Comparison of ENCODE assay signal across 35 mouse cellular contexts in the genomic region with DNA sequence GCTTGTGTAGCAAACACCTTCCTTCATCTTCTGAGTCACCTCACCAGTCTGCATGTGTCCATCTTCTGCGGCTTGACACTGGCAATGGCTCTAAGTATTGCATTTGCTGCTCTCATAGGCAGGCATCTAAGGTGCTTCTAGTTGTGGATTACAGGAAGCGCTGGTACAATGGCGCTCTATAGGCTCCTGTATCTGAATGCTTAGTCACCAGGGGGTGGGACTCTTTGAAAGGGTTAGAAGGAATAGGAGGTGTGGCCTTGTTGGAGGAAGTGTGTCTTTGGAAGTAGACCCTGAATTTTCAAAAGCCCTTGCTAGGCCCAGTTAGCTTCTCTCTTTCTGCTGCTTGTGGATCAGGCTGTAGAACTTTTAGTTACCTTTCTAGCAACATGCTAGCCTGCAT. TPM values are rescaled to one million over a fixed set of nuclear protein-coding genes. Genes with fewer than 3 reads are reported as not detected.
A peak's percentile ranks its signal among the peaks of the same experiment; 100 is the strongest.
DNase-seq lines count a peak whose midpoint lies in the region; ATAC-seq and TF ChIP-seq lines count a peak whose summit lies in the region.
"Had no signal": no experiment of that assay in that cellular context is flagged by ENCODE, and none has a peak within 500 bp of the region (broad histone marks: within the 10 kb centered on the region; RNA-seq: fewer than 3 reads in every experiment).

No protein-coding gene starts in this region.

- no peak overlapping the region for H3K4me2 ChIP-seq in forebrain, embryonic 11.5 days (ENCODE audit: low read depth, low read length, severe bottlenecking)
- H3K4me2 ChIP-seq: embryonic facial prominence, embryonic 13.5 days; heart, embryonic 13.5 days; liver, embryonic 12.5 days had no signal

- 63% methylated on average over 3 of the region's 3 CpGs for WGBS in forebrain, embryonic 11.5 days

- TF ChIP-seq EP300 in MEL (IDR thresholded peaks at IDR 0.05; ENCODE audit: low read depth in 1 of 2, low read length in 2 of 2): no peak

- TF ChIP-seq POLR2A in MEL (IDR thresholded peaks at IDR 0.05; ENCODE audit: control insufficient read depth in 1 of 2, insufficient read depth in 1 of 2, low read depth in 1 of 2, low read length in 2 of 2, poor library complexity in 1 of 2): peak in 1 of 2 experiments; percentile 34; a peak in 1 of 4 replicates

- no peak overlapping the region for H3K4me3 ChIP-seq in MEL (ENCODE audit: control insufficient read depth in 1 of 2, insufficient read depth in 1 of 2, low read depth in 2 of 2, low read length in 2 of 2)
- no peak overlapping the region for H3K4me3 ChIP-seq in forebrain, embryonic 11.5 days (ENCODE audit: low read depth, low read length)
- H3K4me3 ChIP-seq: embryonic facial prominence, embryonic 13.5 days; forebrain, embryonic 10.5 days; gastrocnemius, adult 2 months; heart, embryonic 13.5 days; liver, embryonic 12.5 days had no signal

- H3K9me3 ChIP-seq in MEL (replicated peaks; ENCODE audit: insufficient read depth, low read length): no peaks in the 10 kb centered on the region
- H3K9me3 ChIP-seq in forebrain, embryonic 11.5 days (ENCODE audit: control insufficient read depth, low read length): no peaks in the 10 kb centered on the region
- H3K9me3 ChIP-seq: embryonic facial prominence, embryonic 13.5 days; forebrain, embryonic 10.5 days; heart, embryonic 13.5 days; liver, embryonic 12.5 days had no signal

- H3K4me1 ChIP-seq in MEL (ENCODE audit: control insufficient read depth in 1 of 2, insufficient read depth in 2 of 2, low read length in 2 of 2): peaks cover 0 to 8% of the 10 kb centered on the region in 2 experiments; a peak in 2 of 4 replicates
- H3K4me1 ChIP-seq in forebrain, embryonic 11.5 days (replicated peaks; ENCODE audit: control insufficient read depth, insufficient read depth, low read length): no peaks in the 10 kb centered on the region
- H3K4me1 ChIP-seq: embryonic facial prominence, embryonic 13.5 days; heart, embryonic 13.5 days; liver, embryonic 12.5 days had no signal

- H3K9ac ChIP-seq in MEL (ENCODE audit: control insufficient read depth, low read depth, low read length, poor library complexity, severe bottlenecking): no peak overlapping the region
- no peak overlapping the region for H3K9ac ChIP-seq in forebrain, embryonic 11.5 days (ENCODE audit: low read length)
- H3K9ac ChIP-seq: embryonic facial prominence, embryonic 13.5 days; heart, embryonic 13.5 days; liver, embryonic 12.5 days; liver, postnatal 0 days had no signal

- peaks cover 0 to 2% of the 10 kb centered on the region in 2 experiments; a peak in 1 of 4 replicates for H3K36me3 ChIP-seq in MEL (ENCODE audit: control insufficient read depth in 1 of 2, insufficient read depth in 2 of 2, low read length in 2 of 2)
- no peaks in the 10 kb centered on the region for H3K36me3 ChIP-seq in forebrain, embryonic 11.5 days (ENCODE audit: control insufficient read depth, insufficient read depth, low read length)
- H3K36me3 ChIP-seq: embryonic facial prominence, embryonic 13.5 days; forebrain, embryonic 10.5 days; heart, embryonic 13.5 days; liver, embryonic 12.5 days had no signal

- H3K27me3 ChIP-seq in MEL (ENCODE audit: control insufficient read depth in 1 of 2, insufficient read depth in 2 of 2, low read length in 2 of 2): peaks cover 3 to 5% of the 10 kb centered on the region in 2 experiments
- H3K27me3 ChIP-seq in forebrain, embryonic 11.5 days (ENCODE audit: control insufficient read depth, insufficient read depth, low read length): no peaks in the 10 kb centered on the region

- TF ChIP-seq RAD21 in MEL (IDR thresholded peaks at IDR 0.05; ENCODE audit: low read depth, low read length): no peak

- peak; percentile 3 for DNase-seq in cerebellum, adult 9-10 months
- no peak for DNase-seq in cerebellum, postnatal 4 days (ENCODE audit: low spot score in 2 of 2)
- DNase-seq in MEL (ENCODE audit: low read depth, low spot score): peak; percentile 89
- DNase-seq in layer of hippocampus, adult 18-20 months (ENCODE audit: low spot score in 2 of 2): no peak
- DNase-seq in right cerebral cortex, postnatal 36 days (ENCODE audit: low spot score in 2 of 2): no peak
- DNase-seq in forebrain, embryonic 11.5 days (ENCODE audit: low spot score): no peak
- DNase-seq: adrenal gland, postnatal 14 days; B cell, adult 2 months; cerebellum, adult 11 months; cerebellum, postnatal 36 days; gastrocnemius, adult 2 months; heart, postnatal 10 days; kidney, adult 2 months; kidney, postnatal 36 days; left cerebral cortex, postnatal 4 days; liver, postnatal 0 days; lung, postnatal 10 days; midbrain, embryonic 14.5 days; right cerebral cortex, postnatal 14 days; spleen, adult 18-20 months; thymus, postnatal 14 days had no signal

- TF ChIP-seq CTCF in MEL (IDR thresholded peaks at IDR 0.05 in 2 of 3, conservative IDR thresholded peaks at IDR 0.05 in 1 of 3; ENCODE audit: control insufficient read depth in 1 of 3, insufficient read depth in 1 of 3, low read depth in 2 of 3, low read length in 3 of 3, poor library complexity in 1 of 3, severe bottlenecking in 1 of 3): no peak

- no peak overlapping the region for H3K27ac ChIP-seq in MEL (ENCODE audit: control insufficient read depth, low read depth, low read length)
- no peak overlapping the region for H3K27ac ChIP-seq in forebrain, embryonic 11.5 days (ENCODE audit: low read depth, low read length)
- H3K27ac ChIP-seq: embryonic facial prominence, embryonic 13.5 days; forebrain, embryonic 10.5 days; gastrocnemius, adult 2 months; heart, embryonic 13.5 days; liver, embryonic 12.5 days; macrophage had no signal

- H3K79me2 ChIP-seq in MEL (ENCODE audit: control insufficient read depth, insufficient read depth, low read length, poor library complexity): no peaks in the 10 kb centered on the region

- peak; percentile 82 for ATAC-seq in common myeloid progenitor, adult 5-6 weeks (replicated peaks; ENCODE audit: low read depth, poor library complexity, severe bottlenecking)
- ATAC-seq in forebrain, embryonic 11.5 days (replicated peaks; ENCODE audit: low FRiP score): no peak
- ATAC-seq: forebrain, embryonic 16.5 days; hindbrain, embryonic 16.5 days; liver, embryonic 12.5 days; liver, postnatal 0 days had no signal

TF ChIP-seq in MEL, 35 proteins besides CTCF, POLR2A, EP300 and RAD21:
- TF ChIP-seq HCFC1 (IDR thresholded peaks at IDR 0.05; ENCODE audit: low read depth, low read length): peak; percentile 41; the same call in 1 of the 2 replicates
- 0 out of 2 replicates have a peak, but pooled peaks have one; percentile 54 for TF ChIP-seq ELF1 (IDR thresholded peaks at IDR 0.05; ENCODE audit: low read depth, low read length)
- TF ChIP-seq KAT2A (conservative IDR thresholded peaks at IDR 0.05; ENCODE audit: low read depth, low read length): no peak

RNA-seq across cellular contexts. Expression of a gene that starts 5.9 kb away (rescaled TPM):
- 48.3 and 62.2 TPM in 2 replicates for total RNA-seq in MEL (2012; rRNA removed)
- polyA plus RNA-seq in MEL (2012; ENCODE audit: insufficient read depth in 1 of 2, insufficient read length in 2 of 2, low read depth in 1 of 2, low replicate concordance in 2 of 2, missing spikeins in 1 of 2): 10 to 100 TPM in 1 of 2 experiments, not detected in 1; 67.2 TPM
- total RNA-seq in common myeloid progenitor, adult 5-6 weeks (2017): 109 and 138 TPM in 2 replicates
- 10 to 100 TPM; 40.5 to 42.9 TPM for total RNA-seq in layer of hippocampus, adult 18-20 months (2021)
- 64.9 and 77.5 TPM in 2 replicates for polyA plus RNA-seq in forebrain, embryonic 11.5 days (2014; fragmentation: Nextera tagmentation; extraction: Ambion mirVana)

RNA-seq across cellular contexts. Expression of a gene that starts 10.5 kb away (rescaled TPM):
- total RNA-seq in MEL (2012; rRNA removed): not detected in 2 replicates
- polyA plus RNA-seq in MEL (2012; ENCODE audit: insufficient read depth in 1 of 2, insufficient read length in 2 of 2, low read depth in 1 of 2, low replicate concordance in 2 of 2, missing spikeins in 1 of 2): not detected
- not detected in 2 replicates for total RNA-seq in common myeloid progenitor, adult 5-6 weeks (2017)
- 1 to 10 TPM; 1.4 to 2.5 TPM for total RNA-seq in layer of hippocampus, adult 18-20 months (2021)
- 0.09 and 0.24 TPM in 2 replicates for polyA plus RNA-seq in forebrain, embryonic 11.5 days (2014; fragmentation: Nextera tagmentation; extraction: Ambion mirVana)
- total RNA-seq: gastrocnemius, adult 2 months; heart, adult 8-10 months; heart, postnatal 10 days; monocyte, adult 5-6 weeks had no signal
- polyA plus RNA-seq: embryonic facial prominence, embryonic 13.5 days; heart, embryonic 13.5 days; intestine, embryonic 14.5 days; kidney, adult 2 months; kidney, embryonic 16.5 days; liver, embryonic 12.5 days; liver, postnatal 0 days; macrophage; stomach, embryonic 16.5 days had no signal

RNA-seq across cellular contexts. Expression of a gene that starts 44.6 kb away (rescaled TPM):
- not detected in 2 replicates for total RNA-seq in MEL (2012; rRNA removed)
- not detected for polyA plus RNA-seq in MEL (2012; ENCODE audit: insufficient read depth in 1 of 2, insufficient read length in 2 of 2, low read depth in 1 of 2, low replicate concordance in 2 of 2, missing spikeins in 1 of 2)
- total RNA-seq in common myeloid progenitor, adult 5-6 weeks (2017): 0.73 TPM in 1 of 2 replicates, not detected in the other
- 1 to 10 TPM; 2.2 to 3.1 TPM for total RNA-seq in layer of hippocampus, adult 18-20 months (2021)
- polyA plus RNA-seq in forebrain, embryonic 11.5 days (2014; fragmentation: Nextera tagmentation; extraction: Ambion mirVana): 0.99 and 1.3 TPM in 2 replicates
- total RNA-seq: monocyte, adult 5-6 weeks had no signal
- polyA plus RNA-seq: macrophage had no signal

RNA-seq across cellular contexts. Expression of a gene that starts 58.9 kb away (rescaled TPM):
- total RNA-seq in MEL (2012; rRNA removed): 0.10 and 0.19 TPM in 2 replicates
- under 1 TPM in 1 of 2 experiments, not detected in 1; 0.07 TPM for polyA plus RNA-seq in MEL (2012; ENCODE audit: insufficient read depth in 1 of 2, insufficient read length in 2 of 2, low read depth in 1 of 2, low replicate concordance in 2 of 2, missing spikeins in 1 of 2)
- 0.50 and 1.6 TPM in 2 replicates for total RNA-seq in common myeloid progenitor, adult 5-6 weeks (2017)
- 1 to 10 TPM in 1 of 2 experiments, under 1 TPM in 1; 0.94 to 1.3 TPM for total RNA-seq in layer of hippocampus, adult 18-20 months (2021)
- 1.5 and 1.6 TPM in 2 replicates for polyA plus RNA-seq in forebrain, embryonic 11.5 days (2014; fragmentation: Nextera tagmentation; extraction: Ambion mirVana)
- total RNA-seq: gastrocnemius, adult 2 months; gastrocnemius, postnatal 4 days; heart, adult 8-10 months; heart, postnatal 10 days; monocyte, adult 5-6 weeks had no signal
- polyA plus RNA-seq: macrophage had no signal

Comparison
In these comparisons a context has a peak if more than half of its experiments do, and no peak if none do; other contexts are left out.
1. DNase-seq: peak in cerebellum, adult 9-10 months (single experiment) and MEL (single experiment); none in cerebellum, postnatal 4 days (0 of 2), layer of hippocampus, adult 18-20 months (0 of 2), right cerebral cortex, postnatal 36 days (0 of 2) and forebrain, embryonic 11.5 days (single experiment).